Mouse (Mus musculus) MEL (cell line): ENCODE results near the gene Adam10. TPM values are rescaled to one million over a fixed set of nuclear protein-coding genes. Genes with fewer than 3 reads are reported as not detected.

Source experiments
- DNase-seq: peaks from one replicate; pipeline ENCODE4 v3.0.0; 2011; ENCODE audit warnings: low read depth, low spot score
- H3K27ac ChIP-seq: 2 replicates; pipeline ENCODE4 v1.5.1; 2012; ENCODE audit warnings: low read depth, mild to moderate bottlenecking, control low read depth, low read length, moderate library complexity; ENCODE audit not compliant: control insufficient read depth
- H3K27me3 ChIP-seq, 2 experiments: fragments of 150-350 bp in 1 of 2; sonication (generic) in 1 of 2; 2 replicates each; pipeline ENCODE4 v1.6.1; 2012; ENCODE audit warnings: low read length in 2 of 2, mild to moderate bottlenecking in 2 of 2, improper control_type of control experiment in 1 of 2, moderate library complexity in 1 of 2; ENCODE audit not compliant: insufficient read depth in 2 of 2, control insufficient read depth in 1 of 2
- H3K36me3 ChIP-seq, 2 experiments: 2 replicates each; pipeline ENCODE4 v1.6.1; 2012 to 2014; ENCODE audit warnings: low read length in 2 of 2, improper control_type of control experiment in 1 of 2, inconsistent platforms in 1 of 2, mild to moderate bottlenecking in 1 of 2; ENCODE audit not compliant: insufficient read depth in 2 of 2, control insufficient read depth in 1 of 2
- H3K4me1 ChIP-seq, 2 experiments: fragments of 150-350 bp in 1 of 2; sonication (generic) in 1 of 2; 2 replicates each; pipeline ENCODE4 v1.6.1; 2012; ENCODE audit warnings: low read length in 2 of 2, improper control_type of control experiment in 1 of 2, mild to moderate bottlenecking in 1 of 2; ENCODE audit not compliant: insufficient read depth in 2 of 2, control insufficient read depth in 1 of 2
- H3K4me3 ChIP-seq, 2 experiments: fragments of 150-350 bp in 1 of 2; sonication (generic) in 1 of 2; 2 replicates each; pipeline ENCODE4 v1.5.1; 2012; ENCODE audit warnings: low read depth in 2 of 2, low read length in 2 of 2, mild to moderate bottlenecking in 2 of 2, moderate library complexity in 2 of 2, control low read depth in 1 of 2, improper control_type of control experiment in 1 of 2; ENCODE audit not compliant: control insufficient read depth in 1 of 2, insufficient read depth in 1 of 2
- H3K79me2 ChIP-seq: 2 replicates; pipeline ENCODE4 v1.6.1; 2012; ENCODE audit warnings: mild to moderate bottlenecking, low read length, moderate library complexity; ENCODE audit not compliant: control insufficient read depth, poor library complexity, insufficient read depth
- H3K9ac ChIP-seq: 2 replicates; pipeline ENCODE4 v1.6.1; 2012; ENCODE audit warnings: low read depth, mild to moderate bottlenecking, control low read depth, low read length, moderate library complexity; ENCODE audit not compliant: control insufficient read depth, poor library complexity, severe bottlenecking
- H3K9me3 ChIP-seq: fragments of 150-350 bp; sonication (generic); replicated peaks from 2 replicates; pipeline ENCODE4 v1.6.1; 2012; ENCODE audit warnings: mild to moderate bottlenecking, low read length, improper control_type of control experiment, moderate library complexity; ENCODE audit not compliant: insufficient read depth
- BHLHE40 ChIP-seq: IDR thresholded peaks from 2 replicates; pipeline ENCODE4 v1.6.1; 2012; ENCODE audit warnings: low read depth, mild to moderate bottlenecking, inconsistent platforms, low read length, improper control_type of control experiment, borderline replicate concordance
- CHD1 ChIP-seq: IDR thresholded peaks from 2 replicates; pipeline ENCODE4 v1.6.1; 2012; ENCODE audit warnings: low read depth, mild to moderate bottlenecking, inconsistent platforms, low read length, improper control_type of control experiment
- CHD2 ChIP-seq: IDR thresholded peaks from 2 replicates; pipeline ENCODE4 v1.6.1; 2011; ENCODE audit warnings: low read length, improper control_type of control experiment
- CTCF ChIP-seq, 3 experiments: IDR thresholded peaks in 2 of 3; conservative IDR thresholded peaks in 1 of 3; 2 replicates each; pipeline ENCODE4 v1.5.1; 2011 to 2012; ENCODE audit warnings: low read length in 3 of 3, low read depth in 2 of 3, mild to moderate bottlenecking in 2 of 3, improper control_type of control experiment in 1 of 3, inconsistent platforms in 1 of 3, mixed read lengths in 1 of 3, moderate library complexity in 1 of 3; ENCODE audit not compliant: control insufficient read depth in 1 of 3, insufficient read depth in 1 of 3, poor library complexity in 1 of 3, severe bottlenecking in 1 of 3
- EP300 ChIP-seq, 2 experiments: IDR thresholded peaks; 2 replicates each; pipeline ENCODE4 v1.6.1; 2011; ENCODE audit warnings: improper control_type of control experiment in 2 of 2, low read length in 2 of 2, low read depth in 1 of 2, mild to moderate bottlenecking in 1 of 2
- ETS1 ChIP-seq: IDR thresholded peaks from 2 replicates; pipeline ENCODE4 v1.6.1; 2012; ENCODE audit warnings: low read depth, mild to moderate bottlenecking, inconsistent platforms, low read length, improper control_type of control experiment, moderate library complexity
- GABPA ChIP-seq: IDR thresholded peaks from 2 replicates; pipeline ENCODE4 v1.6.1; 2012; ENCODE audit warnings: low read depth, mild to moderate bottlenecking, inconsistent platforms, low read length, improper control_type of control experiment, moderate library complexity
- GATA1 ChIP-seq: IDR thresholded peaks from 2 replicates; pipeline ENCODE4 v1.6.1; 2011; ENCODE audit warnings: low read depth, low read length, improper control_type of control experiment
- HCFC1 ChIP-seq: IDR thresholded peaks from 2 replicates; pipeline ENCODE4 v1.6.1; 2012; ENCODE audit warnings: low read depth, mild to moderate bottlenecking, inconsistent platforms, low read length, improper control_type of control experiment, moderate library complexity
- JUND ChIP-seq: IDR thresholded peaks from 2 replicates; pipeline ENCODE4 v1.6.1; 2011; ENCODE audit warnings: low read depth, mild to moderate bottlenecking, improper control_type of control experiment, low read length
- KAT2A ChIP-seq: conservative IDR thresholded peaks from 2 replicates; pipeline ENCODE4 v1.6.1; 2012; ENCODE audit warnings: low read depth, low read length, improper control_type of control experiment, inconsistent platforms
- MAFK ChIP-seq: IDR thresholded peaks from 2 replicates; pipeline ENCODE4 v1.6.1; 2011; ENCODE audit warnings: low read depth, mild to moderate bottlenecking, low read length, improper control_type of control experiment, borderline replicate concordance
- MAZ ChIP-seq: IDR thresholded peaks from 2 replicates; pipeline ENCODE4 v1.6.1; 2012; ENCODE audit warnings: low read depth, mild to moderate bottlenecking, inconsistent platforms, low read length, improper control_type of control experiment
- MEF2A ChIP-seq: IDR thresholded peaks from 2 replicates; pipeline ENCODE4 v1.6.1; 2014; ENCODE audit warnings: low read depth, mild to moderate bottlenecking, inconsistent platforms, low read length, improper control_type of control experiment; ENCODE audit not compliant: poor library complexity, insufficient replicate concordance, severe bottlenecking; ENCODE audit errors: extremely low read depth
- MXI1 ChIP-seq: IDR thresholded peaks from 2 replicates; pipeline ENCODE4 v1.6.1; 2011; ENCODE audit warnings: mild to moderate bottlenecking, low read depth, low read length, improper control_type of control experiment
- MYB ChIP-seq: IDR thresholded peaks from 2 replicates; pipeline ENCODE4 v1.6.1; 2011; ENCODE audit warnings: mild to moderate bottlenecking, low read depth, low read length, improper control_type of control experiment
- MYC ChIP-seq: IDR thresholded peaks from 2 replicates; pipeline ENCODE4 v1.6.1; 2011; ENCODE audit warnings: low read depth, mild to moderate bottlenecking, low read length, improper control_type of control experiment, moderate library complexity
- NELFE ChIP-seq: IDR thresholded peaks from 2 replicates; pipeline ENCODE4 v1.6.1; 2011; ENCODE audit warnings: low read depth, low read length, improper control_type of control experiment
- NRF1 ChIP-seq: IDR thresholded peaks from 2 replicates; pipeline ENCODE4 v1.6.1; 2014; ENCODE audit warnings: low read depth, mild to moderate bottlenecking, inconsistent platforms, low read length, improper control_type of control experiment, moderate library complexity; ENCODE audit not compliant: poor library complexity, insufficient read depth, severe bottlenecking
- POLR2AphosphoS2 ChIP-seq: IDR thresholded peaks from 2 replicates; pipeline ENCODE4 v1.6.1; 2011; ENCODE audit warnings: low read length, improper control_type of control experiment
- RAD21 ChIP-seq: IDR thresholded peaks from 2 replicates; pipeline ENCODE4 v1.6.1; 2011; ENCODE audit warnings: mild to moderate bottlenecking, low read depth, low read length, improper control_type of control experiment
- SIN3A ChIP-seq: IDR thresholded peaks from 2 replicates; pipeline ENCODE4 v1.6.1; 2012; ENCODE audit warnings: low read length, improper control_type of control experiment, inconsistent platforms
- SMC3 ChIP-seq: IDR thresholded peaks from 2 replicates; pipeline ENCODE4 v1.6.1; 2011; ENCODE audit warnings: low read depth, low read length, improper control_type of control experiment
- TAL1 ChIP-seq: IDR thresholded peaks from 2 replicates; pipeline ENCODE4 v1.6.1; 2012; ENCODE audit warnings: mild to moderate bottlenecking, inconsistent platforms, low read length, moderate library complexity, mixed read lengths
- UBTF ChIP-seq: IDR thresholded peaks from 2 replicates; pipeline ENCODE4 v1.6.1; 2012; ENCODE audit warnings: low read depth, mild to moderate bottlenecking, inconsistent platforms, low read length, improper control_type of control experiment, moderate library complexity, borderline replicate concordance; ENCODE audit not compliant: insufficient read depth
- ZC3H11A ChIP-seq: IDR thresholded peaks from 2 replicates; pipeline ENCODE4 v1.6.1; 2012; ENCODE audit warnings: low read depth, mild to moderate bottlenecking, inconsistent platforms, low read length, improper control_type of control experiment
- ZKSCAN1 ChIP-seq: IDR thresholded peaks from 2 replicates; pipeline ENCODE4 v1.6.1; 2012; ENCODE audit warnings: low read depth, mild to moderate bottlenecking, inconsistent platforms, low read length, improper control_type of control experiment, moderate library complexity
- ZMIZ1 ChIP-seq: IDR thresholded peaks from 2 replicates; pipeline ENCODE4 v1.6.1; 2012; ENCODE audit warnings: low read depth, mild to moderate bottlenecking, inconsistent platforms, low read length, improper control_type of control experiment, moderate library complexity
- polyA plus RNA-seq, 2 experiments: library from polyadenylated mRNA; stranded (reverse) in 1 of 2; unstranded in 1 of 2; fragments of >175 nt in 1 of 2; fragments of >200 nt in 1 of 2; gene quantifications; 2 replicates each; pipeline versions ENCODE4 v1.2.1 to v1.2.4; 2012; ENCODE audit warnings: low replicate concordance in 2 of 2, low read depth in 1 of 2; ENCODE audit not compliant: insufficient read length in 2 of 2, insufficient read depth in 1 of 2, missing spikeins in 1 of 2
- total RNA-seq: library from RNA; depleted of rRNA; stranded (reverse); fragments of 300-350 nt; gene quantifications from 2 replicates; pipeline ENCODE4 v1.2.3, GENCODE M21; 2012

The Adam10 gene
- total and polyA plus RNA-seq, 3 experiments = 20.3 to 127 (median 52.0) TPM

DNA sequence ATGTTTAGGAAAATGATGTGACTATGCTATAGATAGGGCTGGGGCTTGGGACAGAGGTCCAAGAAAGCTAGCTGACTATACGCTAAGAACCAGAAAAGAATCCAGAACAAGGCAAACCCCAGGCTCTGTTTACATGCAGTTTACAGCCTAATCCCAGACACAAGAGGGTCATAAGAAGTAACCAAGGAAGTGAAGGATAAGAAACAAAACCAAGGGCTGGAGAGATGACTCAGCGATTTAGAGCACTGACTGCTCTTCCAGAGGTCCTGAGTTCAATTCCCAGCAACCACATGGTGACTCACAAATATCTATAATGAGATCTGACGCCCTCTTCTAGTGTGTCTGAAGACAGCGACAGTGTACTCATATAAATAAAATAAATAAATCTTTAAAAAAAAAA, 3.7 kb upstream of the Adam10 start:
- Histone ChIP-seq H3K27ac (peak overlapping the region; percentile 44; the same call in 1 of the 2 replicates), H3K9me3 (no peaks in the 10 kb centered on the region), H3K4me3 (peak overlapping the region in 1 of 2 experiments; percentile 58; a peak in 2 of 4 replicates), H3K36me3 (peaks cover 0 to 21% of the 10 kb centered on the region in 2 experiments; a peak in 2 of 4 replicates), H3K4me1 (peaks cover 7 to 15% of the 10 kb centered on the region in 2 experiments), H3K27me3 (no peaks in the 10 kb centered on the region), H3K9ac (no peak overlapping the region), H3K79me2 (peaks cover 15% of the 10 kb centered on the region)
- DNase-seq = peak; percentile 75
- peak; percentile 43; the same call in 1 of the 2 replicates for TF ChIP-seq MYC
- TF ChIP-seq MAFK = peak; percentile 77; the same call in 1 of the 2 replicates
- no peak for TF ChIP-seq HCFC1
- TF ChIP-seq GABPA = peak; percentile 37; the same call in 1 of the 2 replicates
- no peak for TF ChIP-seq CTCF (IDR thresholded peaks at IDR 0.05 in 2 of 3, conservative IDR thresholded peaks at IDR 0.05 in 1 of 3; ENCODE audit: control insufficient read depth in 1 of 3, insufficient read depth in 1 of 3, low read depth in 2 of 3, low read length in 3 of 3, poor library complexity in 1 of 3, severe bottlenecking in 1 of 3)
- TF ChIP-seq JUND = 0 out of 2 replicates have a peak, but pooled peaks have one; percentile 17
- TF ChIP-seq SIN3A = peak; percentile 26; the same call in 1 of the 2 replicates
- TF ChIP-seq SMC3 = no peak
- no peak for TF ChIP-seq NELFE
- no peak for TF ChIP-seq ZC3H11A
- no peak for TF ChIP-seq MEF2A
- TF ChIP-seq NRF1 = no peak
- TF ChIP-seq KAT2A = no peak
- TF ChIP-seq EP300 (IDR thresholded peaks at IDR 0.05; ENCODE audit: low read depth in 1 of 2, low read length in 2 of 2) = no peak
- peak; percentile 23 for TF ChIP-seq MXI1

DNA sequence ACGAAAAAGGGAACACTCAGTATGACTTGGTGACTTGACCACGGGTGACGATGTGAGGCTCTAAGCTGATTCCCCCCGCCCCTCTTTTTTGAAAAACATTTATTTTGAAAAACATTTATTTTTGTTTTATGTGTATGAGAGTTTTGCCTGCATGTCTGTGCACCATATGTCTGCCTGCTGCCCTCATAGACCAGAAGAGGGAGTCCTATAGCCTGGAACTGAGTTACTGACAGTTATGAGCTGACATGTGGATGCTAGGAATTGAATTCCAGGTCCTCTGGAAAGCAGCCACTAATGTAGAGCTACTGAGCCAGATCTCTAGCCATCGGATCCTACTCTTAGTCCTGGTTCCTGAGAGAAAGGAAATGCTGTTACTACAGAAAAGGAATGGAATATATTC, 2.8 kb upstream of the Adam10 start:
- Histone ChIP-seq H3K4me1 (peaks cover 6 to 9% of the 10 kb centered on the region in 2 experiments), H3K27ac (peak overlapping the region; percentile 61)
- no peak for DNase-seq
- TF ChIP-seq GATA1 (no peak), MAFK (no peak), JUND (no peak), MAZ (no peak), MYC (peak; percentile 77; the same call in 1 of the 2 replicates), GABPA (no peak), CHD1 (no peak), ZC3H11A (peak; percentile 72), CTCF (IDR thresholded peaks at IDR 0.05 in 2 of 3, conservative IDR thresholded peaks at IDR 0.05 in 1 of 3; ENCODE audit: control insufficient read depth in 1 of 3, insufficient read depth in 1 of 3, low read depth in 2 of 3, low read length in 3 of 3, poor library complexity in 1 of 3, severe bottlenecking in 1 of 3) (peak; percentile 34 to 73 (median 54); a peak in 5 of 6 replicates), UBTF (no peak), NRF1 (no peak), ZMIZ1 (no peak), ETS1 (no peak), ZKSCAN1 (no peak), TAL1 (no peak), POLR2AphosphoS2 (no peak), EP300 (IDR thresholded peaks at IDR 0.05; ENCODE audit: low read depth in 1 of 2, low read length in 2 of 2) (no peak), MYB (no peak), MEF2A (no peak), RAD21 (peak; percentile 68), CHD2 (no peak), BHLHE40 (no peak)

More for the DNA sequence above, 2.8 kb upstream of the Adam10 start:
- no peaks in the 10 kb centered on the region for H3K9me3 ChIP-seq
- peaks cover 19% of the 10 kb centered on the region for H3K79me2 ChIP-seq
- peak overlapping the region; percentile 30 for H3K9ac ChIP-seq
- H3K4me3 ChIP-seq = peak overlapping the region; percentile 40 to 58
- H3K27me3 ChIP-seq = no peaks in the 10 kb centered on the region
- peaks cover 0 to 17% of the 10 kb centered on the region in 2 experiments; a peak in 3 of 4 replicates for H3K36me3 ChIP-seq
